Mouse (Mus musculus): ENCODE data around the gene Hip1r.

DNA sequence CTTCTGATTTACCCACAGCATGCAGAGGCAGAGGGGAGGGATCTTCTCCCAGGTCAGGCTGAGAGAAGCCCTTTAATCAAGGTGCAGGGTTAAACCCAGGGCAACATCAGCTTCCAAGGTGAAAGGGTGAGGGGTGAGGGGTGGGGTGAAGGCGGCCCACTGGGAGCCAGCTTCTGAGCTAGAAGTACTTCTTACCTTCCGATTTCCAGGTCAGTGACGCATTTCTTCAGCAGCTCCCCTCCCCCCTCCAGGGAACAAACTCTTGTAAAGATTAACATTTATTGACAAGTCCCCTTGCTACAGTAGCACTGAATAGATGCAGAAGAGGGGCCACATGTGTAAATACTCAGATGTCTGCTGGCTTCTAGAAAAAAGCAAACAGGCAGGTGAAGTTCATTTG is 3.8 kb downstream of the Hip1r start:
- no peak for TF ChIP-seq CTCF (IDR thresholded peaks at IDR 0.05; ENCODE audit: low read depth)
- no peak for TF ChIP-seq EP300 (IDR thresholded peaks at IDR 0.05; ENCODE audit: low read depth)
